Mouse (Mus musculus) kidney, postnatal 10 days (tissue): ENCODE data around the gene Olfr1448.
"Not testable (repeated sequence)": the region's sequence is repeated elsewhere in the genome, so short reads cannot be mapped to it uniquely, and the experiment has no call there.

ENCODE experiments used
- DNase-seq: peaks from one replicate; pipeline ENCODE4 v3.0.0; 2021; ENCODE audit warnings: mixed read lengths

Gene Olfr1448

DNA sequence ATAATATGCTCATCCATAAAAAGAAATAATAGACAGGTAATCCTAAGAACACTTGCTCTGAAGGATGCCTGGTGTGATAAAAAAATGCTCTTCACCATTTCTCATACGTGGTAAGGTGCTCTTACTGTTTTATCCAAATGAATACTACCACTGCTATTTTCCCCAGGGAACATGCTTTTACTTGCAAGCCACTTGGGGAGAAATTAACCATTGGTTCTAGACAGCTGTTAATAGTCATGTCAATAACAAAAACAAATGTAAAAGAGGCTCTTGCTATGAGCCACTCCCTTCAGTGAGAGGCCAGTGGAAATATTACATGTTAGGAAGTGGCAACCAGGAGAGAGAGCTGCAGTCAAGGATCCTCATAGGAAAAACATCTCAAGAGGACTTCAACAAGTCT lies at the start of gene Olfr1448:
Gene Olfr1448 (minus strand): TSS at position 101 of the 400 bp plus-strand sequence.
- DNase-seq: no peak

DNA sequence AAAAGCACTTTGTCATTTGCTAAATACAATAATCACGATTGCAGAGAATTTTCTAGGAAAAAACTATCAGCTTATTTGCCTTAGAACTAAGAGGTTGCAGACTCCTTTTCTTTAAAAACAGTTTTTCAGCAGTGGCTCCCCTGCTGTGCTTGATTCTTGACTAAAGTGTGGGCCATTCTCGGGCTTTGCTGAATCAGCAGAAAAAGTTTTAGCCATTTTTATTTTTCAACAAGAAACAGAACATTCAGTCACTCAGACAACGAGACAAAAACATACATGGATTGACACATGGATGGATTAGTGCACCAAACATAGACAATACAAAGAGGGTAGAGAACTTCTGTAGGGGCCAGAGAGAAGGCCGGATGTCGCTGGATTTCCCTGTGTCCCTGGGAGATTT lies 45.9 kb upstream of the Olfr1448 start:
- DNase-seq: not testable (repeated sequence)

DNA sequence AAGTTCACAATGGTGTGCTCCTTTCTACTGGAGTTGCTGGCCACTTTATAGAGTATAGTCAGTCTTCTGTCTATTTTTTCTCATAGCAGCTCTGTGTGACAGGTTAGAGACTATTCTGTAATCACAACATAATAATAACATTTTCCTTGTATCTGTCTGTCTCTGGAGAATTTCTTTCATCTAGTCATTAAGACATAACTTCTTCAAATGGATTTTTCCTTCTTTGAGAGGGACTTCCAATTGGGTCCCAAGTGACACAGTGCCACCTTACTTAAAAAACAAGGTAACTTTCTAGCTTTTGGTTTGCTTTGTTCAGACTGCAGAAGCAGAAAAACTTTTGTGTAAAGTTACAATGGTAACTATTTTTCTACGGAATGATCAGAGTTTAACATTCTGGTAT lies 25.7 kb upstream of the Olfr1448 start, which contains the start of gene Olfr1450:
Gene Olfr1450 (plus strand): TSS at position 301 of the 400 bp plus-strand sequence.
- no peak for DNase-seq

DNA sequence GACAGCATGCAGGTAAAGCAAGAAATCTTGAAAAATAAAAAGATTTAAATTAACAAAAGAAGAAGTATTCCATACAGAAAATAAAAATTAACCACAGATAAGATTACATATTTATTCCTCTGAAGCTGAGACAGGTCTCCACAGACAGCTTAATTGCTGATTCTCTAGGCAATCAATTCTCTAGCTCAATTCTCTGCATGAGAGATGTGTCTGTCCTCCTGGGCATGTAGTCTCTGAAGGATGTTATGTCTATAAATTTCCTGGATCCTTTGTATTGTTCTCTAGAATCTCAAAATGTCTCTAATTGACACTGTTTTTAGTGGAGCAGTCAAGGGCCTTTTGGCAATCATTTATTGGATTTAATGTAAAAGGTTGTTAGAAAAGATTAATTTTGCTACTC lies 6.3 kb upstream of the Olfr1448 start, which contains the start of gene Olfr1449:
Gene Olfr1449 (plus strand): TSS at position 301 of the 400 bp plus-strand sequence.
- no peak for DNase-seq

GRCm38 (mm10) chr19:12903643-12904042 lies 20.6 kb downstream of the Olfr1448 start, which contains the start of gene Olfr1447:
Olfr1447 (minus strand) TSS chr19:12903743.
- no peak for DNase-seq

GRCm38 (mm10) chr19:12893424-12893823 lies 30.8 kb downstream of the Olfr1448 start, which contains the start of gene Olfr1446:
Olfr1446 (minus strand) TSS chr19:12893524.
- no peak for DNase-seq

GRCm38 (mm10) chr19:12883555-12883954 lies 40.7 kb downstream of the Olfr1448 start, which contains the start of gene Olfr1445:
Olfr1445 (plus strand) TSS chr19:12883855.
- no peak for DNase-seq
